Mouse (Mus musculus): ENCODE measurements around the gene Gfy. TPM values are rescaled to one million over a fixed set of nuclear protein-coding genes. Genes with fewer than 3 reads are reported as not detected.

Gene Gfy
- total and polyA plus RNA-seq, 2 experiments from 2014 or later = not detected

GRCm38 (mm10) chr7:45129318-45129717 is 50.1 kb downstream of the Gfy start:
- peak overlapping the region; percentile 57 for H3K4me2 ChIP-seq (ENCODE audit: low read depth)
- H3K27ac ChIP-seq (ENCODE audit: low read depth, low read length) = peak overlapping the region; percentile 93
- ATAC-seq (no peak), DNase-seq (no peak)
- H3K4me1 ChIP-seq (ENCODE audit: insufficient read depth) = peaks cover 7% of the 10 kb centered on the region; the same call in 1 of the 2 replicates
- H3K4me3 ChIP-seq (ENCODE audit: low read depth, low read length) = peak overlapping the region; percentile 44
- H3K9me3 ChIP-seq (ENCODE audit: low read length) = no peaks in the 10 kb centered on the region
- peaks cover 25% of the 10 kb centered on the region for H3K36me3 ChIP-seq (ENCODE audit: insufficient read depth)
- H3K27me3 ChIP-seq (ENCODE audit: insufficient read depth, low read length) = no peaks in the 10 kb centered on the region
- H3K9ac ChIP-seq = peak overlapping the region; percentile 73
- 1% methylated on average over 17 of the region's 17 CpGs for WGBS
- no peak for TF ChIP-seq CTCF (IDR thresholded peaks at IDR 0.05; ENCODE audit: low read depth)

DNA sequence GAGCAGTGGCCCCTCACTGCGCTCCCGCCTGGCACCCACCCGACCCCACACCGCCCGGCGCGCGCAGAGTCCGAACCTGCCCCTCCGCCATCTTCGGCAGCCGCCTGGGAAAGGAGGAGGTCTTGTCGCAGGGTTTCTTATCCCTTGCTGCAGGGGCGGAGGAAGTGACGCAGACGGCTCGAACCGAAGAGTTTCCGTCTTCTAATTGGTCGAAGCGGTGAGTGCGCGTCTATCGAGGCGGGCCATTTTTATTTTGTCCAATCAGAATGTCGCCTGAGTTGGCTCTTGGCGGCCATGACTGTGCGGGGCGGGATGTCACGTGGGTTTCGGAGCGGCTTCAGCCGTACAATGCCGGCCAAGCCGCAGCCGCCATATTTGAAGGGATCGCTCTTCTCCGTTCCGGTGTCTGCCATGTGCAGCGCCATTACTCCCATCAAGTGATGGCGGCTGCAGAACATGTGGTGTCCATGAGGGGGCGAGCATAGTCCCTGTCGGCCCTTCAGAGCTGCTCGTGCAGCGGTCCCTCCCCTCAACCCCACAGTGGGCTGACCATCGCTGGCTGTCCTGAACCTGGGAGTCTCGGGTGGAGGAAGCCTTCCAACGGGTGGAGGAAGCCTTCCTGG is 50.6 kb downstream of the Gfy start, which contains the start of gene Rpl13a:
Rpl13a (minus strand) TSS at position 138 of the 623 bp plus-strand sequence.
- Histone ChIP-seq H3K36me3 (ENCODE audit: insufficient read depth) (peaks cover 25% of the 10 kb centered on the region), H3K4me1 (ENCODE audit: insufficient read depth) (peaks cover 7% of the 10 kb centered on the region; the same call in 1 of the 2 replicates), H3K27me3 (ENCODE audit: insufficient read depth, low read length) (no peaks in the 10 kb centered on the region), H3K4me3 (ENCODE audit: low read depth, low read length) (peak within 1 kb of the TSS; percentile 98), H3K4me2 (ENCODE audit: low read depth) (peak within 1 kb of the TSS; percentile 74), H3K27ac (ENCODE audit: low read depth, low read length) (peak within 1 kb of the TSS; percentile 93), H3K9me3 (ENCODE audit: low read length) (no peaks in the 10 kb centered on the region), H3K9ac (peak within 1 kb of the TSS; percentile 99)
- TF ChIP-seq CTCF (IDR thresholded peaks at IDR 0.05; ENCODE audit: low read depth) = peak; percentile 91
- WGBS = 3% methylated on average over 47 of the region's 48 CpGs
- ATAC-seq = peak; percentile 91
- peak; percentile 100 for DNase-seq

DNA sequence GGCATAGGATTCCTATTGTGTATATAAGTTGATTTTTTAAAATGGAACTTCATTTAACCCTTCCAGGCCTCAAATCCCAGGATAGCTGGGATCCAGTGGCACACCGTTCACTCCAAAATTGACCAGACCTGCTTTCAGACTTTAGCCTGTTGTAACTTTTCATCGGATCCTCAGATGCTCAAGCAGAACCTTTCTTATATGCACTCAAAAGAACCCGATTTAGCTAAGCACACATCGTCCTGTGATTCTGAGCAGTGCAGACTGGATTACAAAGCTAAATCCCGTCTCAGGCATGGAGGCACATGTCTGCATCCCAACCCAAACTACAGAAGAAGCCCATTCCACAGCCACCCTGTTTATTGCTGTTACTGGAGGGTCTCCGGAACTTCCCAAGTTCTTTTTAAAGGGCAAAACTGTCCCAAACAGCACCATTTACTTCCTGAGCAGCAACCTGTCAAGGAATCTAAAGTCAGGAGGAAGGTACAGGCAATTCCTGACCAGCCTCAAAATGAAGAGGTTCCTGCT is 51.6 kb downstream of the Gfy start:
- under 1% methylated on average over 6 of the region's 6 CpGs for WGBS

GRCm38 (mm10) chr7:45126844-45127699 is 52.3 kb downstream of the Gfy start:
- Histone ChIP-seq H3K4me3 (ENCODE audit: low read depth, low read length) (peak overlapping the region; percentile 98), H3K9me3 (ENCODE audit: low read length) (no peaks in the 10 kb centered on the region), H3K27me3 (ENCODE audit: insufficient read depth, low read length) (no peaks in the 10 kb centered on the region), H3K4me1 (ENCODE audit: insufficient read depth) (peaks cover 14% of the 10 kb centered on the region), H3K27ac (ENCODE audit: low read depth, low read length) (0 out of 2 replicates have a peak overlapping the region, but pooled peaks have one; percentile 89), H3K36me3 (ENCODE audit: insufficient read depth) (peaks cover 34% of the 10 kb centered on the region), H3K9ac (peak overlapping the region; percentile 99), H3K4me2 (ENCODE audit: low read depth) (peak overlapping the region; percentile 74)
- ATAC-seq (no peak), DNase-seq (no peak)
- WGBS = 45% methylated on average over 21 of the region's 21 CpGs
- peak; percentile 22 for TF ChIP-seq CTCF (IDR thresholded peaks at IDR 0.05; ENCODE audit: low read depth)

More for the DNA sequence above, 51.6 kb downstream of the Gfy start:
- TF ChIP-seq CTCF (IDR thresholded peaks at IDR 0.05; ENCODE audit: low read depth) = no peak
- Histone ChIP-seq H3K9ac (peak overlapping the region; percentile 99), H3K27ac (ENCODE audit: low read depth, low read length) (peak overlapping the region; percentile 89), H3K4me2 (ENCODE audit: low read depth) (peak overlapping the region; percentile 74), H3K27me3 (ENCODE audit: insufficient read depth, low read length) (no peaks in the 10 kb centered on the region), H3K36me3 (ENCODE audit: insufficient read depth) (peaks cover 27% of the 10 kb centered on the region), H3K9me3 (ENCODE audit: low read length) (no peaks in the 10 kb centered on the region), H3K4me1 (ENCODE audit: insufficient read depth) (peaks cover 14% of the 10 kb centered on the region), H3K4me3 (ENCODE audit: low read depth, low read length) (peak overlapping the region; percentile 98)
- ATAC-seq (no peak), DNase-seq (peak; percentile 20)

Small RNA genes lying within 50 kb of the gene (microRNA-seq; reads per million reads assigned to microRNA genes)
- gene Mir5121 = 11.3 to 13.9 reads per million in 2 experiments
- 0.12 to 0.77 reads per million in 2 experiments for gene Mir7055

Other genes with a start within 250 kb of the Gfy start
Only the 30 nearest of the 34 such genes appear.
- gene Cpt1c, start 204.7 kb downstream of the Gfy start, total RNA-seq (2014; rRNA removed) = 71.9 and 73.1 TPM in 2 replicates
- 34.3 and 49.6 TPM in 2 replicates for gene Cpt1c, start 204.7 kb downstream of the Gfy start, polyA plus RNA-seq (2015; fragmentation: Nextera tagmentation; extraction: Ambion mirVana)
- 208 and 220 TPM in 2 replicates for gene Prmt1, start 193.0 kb downstream of the Gfy start, total RNA-seq (2014; rRNA removed)
- 598 and 639 TPM in 2 replicates for gene Prmt1, start 193.0 kb downstream of the Gfy start, polyA plus RNA-seq (2015; fragmentation: Nextera tagmentation; extraction: Ambion mirVana)
- gene Irf3, start 181.9 kb downstream of the Gfy start, total RNA-seq (2014; rRNA removed) = 39.3 and 39.7 TPM in 2 replicates
- 23.1 and 24.0 TPM in 2 replicates for gene Irf3, start 181.9 kb downstream of the Gfy start, polyA plus RNA-seq (2015; fragmentation: Nextera tagmentation; extraction: Ambion mirVana)
- gene Bcl2l12, start 180.9 kb downstream of the Gfy start, total RNA-seq (2014; rRNA removed) = 7.5 and 7.9 TPM in 2 replicates
- gene Bcl2l12, start 180.9 kb downstream of the Gfy start, polyA plus RNA-seq (2015; fragmentation: Nextera tagmentation; extraction: Ambion mirVana) = 7.8 and 8.5 TPM in 2 replicates
- 58.7 and 72.5 TPM in 2 replicates for gene Scaf1, start 163.2 kb downstream of the Gfy start, total RNA-seq (2014; rRNA removed)
- 43.4 and 50.0 TPM in 2 replicates for gene Scaf1, start 163.2 kb downstream of the Gfy start, polyA plus RNA-seq (2015; fragmentation: Nextera tagmentation; extraction: Ambion mirVana)
- gene Rras, start 161.6 kb downstream of the Gfy start, total RNA-seq (2014; rRNA removed) = 2.9 and 4.2 TPM in 2 replicates
- 10.6 and 13.1 TPM in 2 replicates for gene Rras, start 161.6 kb downstream of the Gfy start, polyA plus RNA-seq (2015; fragmentation: Nextera tagmentation; extraction: Ambion mirVana)
- 12.6 and 14.0 TPM in 2 replicates for gene Prr12, start 126.7 kb downstream of the Gfy start, total RNA-seq (2014; rRNA removed)
- 4.9 and 8.2 TPM in 2 replicates for gene Prr12, start 126.7 kb downstream of the Gfy start, polyA plus RNA-seq (2015; fragmentation: Nextera tagmentation; extraction: Ambion mirVana)
- gene Nosip, start 117.1 kb downstream of the Gfy start, total RNA-seq (2014; rRNA removed) = 75.2 and 76.4 TPM in 2 replicates
- 74.3 and 75.2 TPM in 2 replicates for gene Nosip, start 117.1 kb downstream of the Gfy start, polyA plus RNA-seq (2015; fragmentation: Nextera tagmentation; extraction: Ambion mirVana)
- gene Prrg2, start 116.9 kb downstream of the Gfy start, total RNA-seq (2014; rRNA removed) = 6.3 and 15.9 TPM in 2 replicates
- gene Prrg2, start 116.9 kb downstream of the Gfy start, polyA plus RNA-seq (2015; fragmentation: Nextera tagmentation; extraction: Ambion mirVana) = 14.9 and 15.1 TPM in 2 replicates
- 29.7 and 43.8 TPM in 2 replicates for gene Rcn3, start 87.3 kb downstream of the Gfy start, total RNA-seq (2014; rRNA removed)
- gene Rcn3, start 87.3 kb downstream of the Gfy start, polyA plus RNA-seq (2015; fragmentation: Nextera tagmentation; extraction: Ambion mirVana) = 32.6 and 36.4 TPM in 2 replicates
- gene Fcgrt, start 75.7 kb downstream of the Gfy start, total RNA-seq (2014; rRNA removed) = 24.9 and 29.4 TPM in 2 replicates
- gene Fcgrt, start 75.7 kb downstream of the Gfy start, polyA plus RNA-seq (2015; fragmentation: Nextera tagmentation; extraction: Ambion mirVana) = 35.1 and 44.7 TPM in 2 replicates
- gene Rps11, start 55.1 kb downstream of the Gfy start, total RNA-seq (2014; rRNA removed) = 974 and 1,229 TPM in 2 replicates
- 814 and 982 TPM in 2 replicates for gene Rps11, start 55.1 kb downstream of the Gfy start, polyA plus RNA-seq (2015; fragmentation: Nextera tagmentation; extraction: Ambion mirVana)
- gene Rpl13a, start 50.8 kb downstream of the Gfy start, total RNA-seq (2014; rRNA removed) = 2,018 and 2,903 TPM in 2 replicates
- 852 and 1,121 TPM in 2 replicates for gene Rpl13a, start 50.8 kb downstream of the Gfy start, polyA plus RNA-seq (2015; fragmentation: Nextera tagmentation; extraction: Ambion mirVana)
- gene Gm45713, start 43.3 kb downstream of the Gfy start, total RNA-seq (2014; rRNA removed) = not detected in 2 replicates
- 0.36 TPM in 1 of 2 replicates, not detected in the other for gene Gm45713, start 43.3 kb downstream of the Gfy start, polyA plus RNA-seq (2015; fragmentation: Nextera tagmentation; extraction: Ambion mirVana)
- 2.3 and 3.1 TPM in 2 replicates for gene Flt3l, start 43.1 kb downstream of the Gfy start, total RNA-seq (2014; rRNA removed)
- gene Flt3l, start 43.1 kb downstream of the Gfy start, polyA plus RNA-seq (2015; fragmentation: Nextera tagmentation; extraction: Ambion mirVana) = 1.9 and 6.8 TPM in 2 replicates
- gene Pih1d1, start 25.3 kb downstream of the Gfy start, total RNA-seq (2014; rRNA removed) = 112 and 117 TPM in 2 replicates
- 74.3 and 80.4 TPM in 2 replicates for gene Pih1d1, start 25.3 kb downstream of the Gfy start, polyA plus RNA-seq (2015; fragmentation: Nextera tagmentation; extraction: Ambion mirVana)
- 10.2 and 14.2 TPM in 2 replicates for gene Aldh16a1, start 25.0 kb downstream of the Gfy start, total RNA-seq (2014; rRNA removed)
- gene Aldh16a1, start 25.0 kb downstream of the Gfy start, polyA plus RNA-seq (2015; fragmentation: Nextera tagmentation; extraction: Ambion mirVana) = 13.3 TPM in 2 replicates
- 71.4 and 87.5 TPM in 2 replicates for gene Slc17a7, start 15.6 kb downstream of the Gfy start, total RNA-seq (2014; rRNA removed)
- gene Slc17a7, start 15.6 kb downstream of the Gfy start, polyA plus RNA-seq (2015; fragmentation: Nextera tagmentation; extraction: Ambion mirVana) = 47.6 and 50.3 TPM in 2 replicates
- not detected in 2 replicates for gene Pth2, start 1.4 kb upstream of the Gfy start, total RNA-seq (2014; rRNA removed)
- 0.34 and 0.48 TPM in 2 replicates for gene Pth2, start 1.4 kb upstream of the Gfy start, polyA plus RNA-seq (2015; fragmentation: Nextera tagmentation; extraction: Ambion mirVana)
- 0.14 and 0.46 TPM in 2 replicates for gene Ccdc155, start 25.3 kb upstream of the Gfy start, total RNA-seq (2014; rRNA removed)
- 0.35 and 0.97 TPM in 2 replicates for gene Ccdc155, start 25.3 kb upstream of the Gfy start, polyA plus RNA-seq (2015; fragmentation: Nextera tagmentation; extraction: Ambion mirVana)
- gene Dkkl1, start 32.6 kb upstream of the Gfy start, total RNA-seq (2014; rRNA removed) = 8.4 and 9.1 TPM in 2 replicates
- 8.9 and 12.1 TPM in 2 replicates for gene Dkkl1, start 32.6 kb upstream of the Gfy start, polyA plus RNA-seq (2015; fragmentation: Nextera tagmentation; extraction: Ambion mirVana)
- gene Tead2, start 36.2 kb upstream of the Gfy start, total RNA-seq (2014; rRNA removed) = 30.6 and 40.6 TPM in 2 replicates
- 18.4 and 22.5 TPM in 2 replicates for gene Tead2, start 36.2 kb upstream of the Gfy start, polyA plus RNA-seq (2015; fragmentation: Nextera tagmentation; extraction: Ambion mirVana)
- 0.46 and 0.62 TPM in 2 replicates for gene Cd37, start 59.5 kb upstream of the Gfy start, total RNA-seq (2014; rRNA removed)
- gene Cd37, start 59.5 kb upstream of the Gfy start, polyA plus RNA-seq (2015; fragmentation: Nextera tagmentation; extraction: Ambion mirVana) = 2.0 and 2.5 TPM in 2 replicates
- 0.24 TPM in 1 of 2 replicates, not detected in the other for gene Slc6a16, start 61.5 kb upstream of the Gfy start, total RNA-seq (2014; rRNA removed)
- 0.74 and 1.7 TPM in 2 replicates for gene Slc6a16, start 61.5 kb upstream of the Gfy start, polyA plus RNA-seq (2015; fragmentation: Nextera tagmentation; extraction: Ambion mirVana)
- gene Slc6a21, start 97.9 kb upstream of the Gfy start, total RNA-seq (2014; rRNA removed) = not detected in 2 replicates
- not detected in 2 replicates for gene Slc6a21, start 97.9 kb upstream of the Gfy start, polyA plus RNA-seq (2015; fragmentation: Nextera tagmentation; extraction: Ambion mirVana)
- 17.1 and 17.5 TPM in 2 replicates for gene Trpm4, start 154.2 kb upstream of the Gfy start, total RNA-seq (2014; rRNA removed)
- gene Trpm4, start 154.2 kb upstream of the Gfy start, polyA plus RNA-seq (2015; fragmentation: Nextera tagmentation; extraction: Ambion mirVana) = 8.9 and 9.4 TPM in 2 replicates
- gene Hrc, start 155.7 kb upstream of the Gfy start, total RNA-seq (2014; rRNA removed) = 0.46 and 0.52 TPM in 2 replicates
- gene Hrc, start 155.7 kb upstream of the Gfy start, polyA plus RNA-seq (2015; fragmentation: Nextera tagmentation; extraction: Ambion mirVana) = not detected in 2 replicates
- 76.5 and 81.0 TPM in 2 replicates for gene Ppfia3, start 187.4 kb upstream of the Gfy start, total RNA-seq (2014; rRNA removed)
- 21.7 and 26.0 TPM in 2 replicates for gene Ppfia3, start 187.4 kb upstream of the Gfy start, polyA plus RNA-seq (2015; fragmentation: Nextera tagmentation; extraction: Ambion mirVana)
- 32.2 and 47.3 TPM in 2 replicates for gene Lin7b, start 191.0 kb upstream of the Gfy start, total RNA-seq (2014; rRNA removed)
- 36.8 and 39.8 TPM in 2 replicates for gene Lin7b, start 191.0 kb upstream of the Gfy start, polyA plus RNA-seq (2015; fragmentation: Nextera tagmentation; extraction: Ambion mirVana)
- gene Snrnp70, start 216.2 kb upstream of the Gfy start, total RNA-seq (2014; rRNA removed) = 247 and 310 TPM in 2 replicates
- 116 and 124 TPM in 2 replicates for gene Snrnp70, start 216.2 kb upstream of the Gfy start, polyA plus RNA-seq (2015; fragmentation: Nextera tagmentation; extraction: Ambion mirVana)

Measured in forebrain, postnatal 0 days (tissue).